8 mouse cellular contexts compared by ENCODE assay signal in genomic region chr14:27335331-27336207, GRCm38 (mm10).
DNase-seq lines count a peak whose midpoint lies in the region; ATAC-seq and TF ChIP-seq lines count a peak whose summit lies in the region.

No protein-coding gene starts in this region.

- peaks cover 6% of the 10 kb centered on the region; the same call in 1 of the 2 replicates for H3K4me1 ChIP-seq in forebrain, embryonic 11.5 days (replicated peaks; ENCODE audit: control insufficient read depth, insufficient read depth, low read length)
- H3K4me1 ChIP-seq in heart, embryonic 15.5 days (replicated peaks) = peaks cover 30% of the 10 kb centered on the region
- H3K4me1 ChIP-seq in liver, embryonic 11.5 days (replicated peaks; ENCODE audit: control insufficient read depth, insufficient read depth, low read length) = peaks cover 4% of the 10 kb centered on the region; the same call in 1 of the 2 replicates

- ATAC-seq in CD4-positive, CD25-positive, alpha-beta regulatory T cell, adult 4 months = peak; percentile 83
- ATAC-seq in forebrain, embryonic 11.5 days (replicated peaks; ENCODE audit: low FRiP score) = peak; percentile 82; the same call in 1 of the 2 replicates
- peak; percentile 87 for ATAC-seq in heart, embryonic 15.5 days (replicated peaks; ENCODE audit: insufficient number of reproducible peaks, insufficient read depth, low FRiP score, low read depth)
- ATAC-seq in liver, embryonic 11.5 days (replicated peaks; ENCODE audit: low FRiP score) = peak; percentile 96

- WGBS in forebrain, embryonic 11.5 days = 2% methylated on average over 37 of the region's 37 CpGs
- 3% methylated on average over 37 of the region's 37 CpGs for WGBS in heart, embryonic 15.5 days
- WGBS in liver, embryonic 11.5 days = 3% methylated on average over 37 of the region's 37 CpGs

- no peak overlapping the region for H3K27ac ChIP-seq in forebrain, embryonic 11.5 days (ENCODE audit: low read depth, low read length)
- H3K27ac ChIP-seq in heart, embryonic 15.5 days = 0 out of 2 replicates have a peak overlapping the region, but pooled peaks have one; percentile 32
- no peak overlapping the region for H3K27ac ChIP-seq in liver, embryonic 11.5 days (ENCODE audit: low read depth, low read length)

- no peak for TF ChIP-seq POLR2A in myocyte (IDR thresholded peaks at IDR 0.05; ENCODE audit: insufficient read length, low read depth)

- H3ac ChIP-seq in myocyte (ENCODE audit: control insufficient read depth, insufficient read length) = no peak overlapping the region

- peak overlapping the region; percentile 52; the same call in 1 of the 2 replicates for H3K9ac ChIP-seq in forebrain, embryonic 11.5 days (ENCODE audit: low read length)
- H3K9ac ChIP-seq in heart, embryonic 15.5 days = peak overlapping the region; percentile 61
- H3K9ac ChIP-seq in liver, embryonic 11.5 days (ENCODE audit: low read depth, low read length) = peak overlapping the region; percentile 61

- H3K36me3 ChIP-seq in forebrain, embryonic 11.5 days (ENCODE audit: control insufficient read depth, insufficient read depth, low read length) = no peaks in the 10 kb centered on the region
- no peaks in the 10 kb centered on the region for H3K36me3 ChIP-seq in heart, embryonic 15.5 days
- no peaks in the 10 kb centered on the region for H3K36me3 ChIP-seq in liver, embryonic 11.5 days (ENCODE audit: control insufficient read depth, insufficient read depth, low read length)
- H3K36me3 ChIP-seq in myocyte (ENCODE audit: control insufficient read depth, insufficient read depth) = no peaks in the 10 kb centered on the region

- DNase-seq in c-Kit-positive CD71-positive TER-119-negative erythroid progenitor cells, embryonic 14.5 days (ENCODE audit: low read depth) = peak; percentile 76
- DNase-seq in forebrain, embryonic 11.5 days (ENCODE audit: low spot score) = peak; percentile 84
- peak; percentile 92 for DNase-seq in kidney, postnatal 14 days
- DNase-seq in liver, embryonic 11.5 days (ENCODE audit: low spot score) = peak; percentile 87
- peak; percentile 92 for DNase-seq in spleen, postnatal 36 days (ENCODE audit: low spot score in 2 of 2)

- H3K79me2 ChIP-seq in myocyte (ENCODE audit: control insufficient read depth, insufficient read depth) = no peaks in the 10 kb centered on the region

- peak overlapping the region; percentile 47 for H3K4me3 ChIP-seq in forebrain, embryonic 11.5 days (ENCODE audit: low read depth, low read length)
- peak overlapping the region; percentile 65 for H3K4me3 ChIP-seq in heart, embryonic 15.5 days
- H3K4me3 ChIP-seq in liver, embryonic 11.5 days (ENCODE audit: low read depth, low read length) = peak overlapping the region; percentile 56
- H3K4me3 ChIP-seq in myocyte = peak overlapping the region; percentile 4

- peaks cover 19% of the 10 kb centered on the region for H3K27me3 ChIP-seq in forebrain, embryonic 11.5 days (ENCODE audit: control insufficient read depth, insufficient read depth, low read length)
- no peaks in the 10 kb centered on the region for H3K27me3 ChIP-seq in heart, embryonic 15.5 days
- no peaks in the 10 kb centered on the region; the same call in 1 of the 2 replicates for H3K27me3 ChIP-seq in liver, embryonic 11.5 days (replicated peaks; ENCODE audit: control insufficient read depth, insufficient read depth, low read length)
- peaks cover 5% of the 10 kb centered on the region for H3K27me3 ChIP-seq in myocyte (ENCODE audit: control insufficient read depth, insufficient read depth, insufficient read length)

- H3K9me3 ChIP-seq in forebrain, embryonic 11.5 days (ENCODE audit: control insufficient read depth, low read length) = no peaks in the 10 kb centered on the region
- H3K9me3 ChIP-seq in heart, embryonic 15.5 days (replicated peaks) = no peaks in the 10 kb centered on the region
- H3K9me3 ChIP-seq in liver, embryonic 11.5 days (ENCODE audit: control insufficient read depth, low read length) = no peaks in the 10 kb centered on the region

- H3K4me2 ChIP-seq in forebrain, embryonic 11.5 days (ENCODE audit: low read depth, low read length, severe bottlenecking) = peak overlapping the region; percentile 93
- peak overlapping the region; percentile 97 for H3K4me2 ChIP-seq in heart, embryonic 15.5 days
- H3K4me2 ChIP-seq in liver, embryonic 11.5 days = peak overlapping the region; percentile 99
- peak overlapping the region; percentile 36 for H3K4me2 ChIP-seq in myocyte (ENCODE audit: low read depth)

TF ChIP-seq in myocyte, 11 proteins besides CTCF, POLR2A, EP300 and RAD21:
- TF ChIP-seq TCF12 (IDR thresholded peaks at IDR 0.05; ENCODE audit: insufficient read depth, poor library complexity, severe bottlenecking) (no peak), USF1 (IDR thresholded peaks at IDR 0.05; ENCODE audit: low read depth) (no peak), E2F4 (IDR thresholded peaks at IDR 0.05; ENCODE audit: insufficient read depth) (no peak), MAX (IDR thresholded peaks at IDR 0.05; ENCODE audit: low read depth) (no peak), TCF3 (IDR thresholded peaks at IDR 0.05; ENCODE audit: insufficient read length, low read depth) (no peak), CEBPB (IDR thresholded peaks at IDR 0.05; ENCODE audit: insufficient read depth, poor library complexity, severe bottlenecking) (no peak), SRF (IDR thresholded peaks at IDR 0.05; ENCODE audit: control insufficient read depth, insufficient read length, low read depth) (no peak)

Comparison
In these comparisons a context has a peak if more than half of its experiments do, and no peak if none do; other contexts are left out.
1. H3K4me2 ChIP-seq: peak in every context shown above with its lines; median percentile 99 in liver, embryonic 11.5 days; 97 in heart, embryonic 15.5 days; 93 in forebrain, embryonic 11.5 days; 36 in myocyte.
2. H3K4me3 ChIP-seq: peak in every context shown above with its lines; median percentile 65 in heart, embryonic 15.5 days; 56 in liver, embryonic 11.5 days; 47 in forebrain, embryonic 11.5 days; 4 in myocyte.